Comparison of ENCODE assay signal across 9 mouse cellular contexts in the genomic region with DNA sequence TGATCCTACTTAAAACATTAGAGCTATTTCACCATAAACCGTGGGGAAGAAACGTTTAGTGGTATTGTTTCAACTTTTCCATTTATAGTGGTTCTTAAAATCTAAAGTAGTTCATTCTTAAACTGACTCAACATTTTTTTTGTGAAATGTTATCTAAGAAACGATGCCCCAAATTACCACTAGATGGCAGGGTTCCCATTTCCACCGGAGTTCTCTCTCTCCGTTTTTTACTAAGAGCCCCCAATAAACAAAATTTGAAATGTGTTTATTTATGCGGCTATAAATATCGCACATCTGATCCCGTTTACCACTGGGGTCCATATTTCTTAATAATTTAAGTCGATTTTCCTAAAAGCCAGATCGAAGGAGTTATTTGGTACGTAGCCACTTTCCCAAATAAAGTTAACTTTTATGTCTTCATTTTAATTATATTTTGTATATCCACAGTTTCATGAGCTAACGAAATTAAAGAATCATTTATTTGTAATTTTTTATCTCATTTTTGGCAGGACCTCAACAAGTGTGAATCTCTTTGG.
A peak's percentile ranks its signal among the peaks of the same experiment; 100 is the strongest.
DNase-seq lines count a peak whose midpoint lies in the region; ATAC-seq and TF ChIP-seq lines count a peak whose summit lies in the region.
"Had no signal": no experiment of that assay in that cellular context is flagged by ENCODE, and none has a peak within 500 bp of the region (broad histone marks: within the 10 kb centered on the region; RNA-seq: fewer than 3 reads in every experiment).

No protein-coding gene starts in this region.

- no peaks in the 10 kb centered on the region for H3K9me3 ChIP-seq in limb, embryonic 14.5 days (ENCODE audit: control insufficient read depth, low read length)
- H3K9me3 ChIP-seq: neural tube, embryonic 12.5 days had no signal

- DNase-seq in cerebellum, adult 18-20 months, result peak; percentile 4 to 7
- DNase-seq in cerebellum, adult 11 months, result no peak
- peak; percentile 19 for DNase-seq in liver, adult 2 months (ENCODE audit: extremely low read depth, low read depth, low spot score)
- no peak for DNase-seq in liver
- peak; percentile 26 for DNase-seq in c-Kit-positive CD71-positive TER-119-positive erythroid progenitor cells, embryonic 14.5 days (ENCODE audit: low spot score)
- DNase-seq in limb, embryonic 14.5 days (ENCODE audit: low spot score), result peak; percentile 77
- DNase-seq in adrenal gland, adult 8-10 months, result no peak

- no peak for TF ChIP-seq POLR2A in liver, adult 2 months (IDR thresholded peaks at IDR 0.05; ENCODE audit: extremely low read depth, insufficient read depth, low read length)
- no peak for TF ChIP-seq POLR2A in limb, embryonic 14.5 days (IDR thresholded peaks at IDR 0.05; ENCODE audit: borderline replicate concordance, extremely low read depth, insufficient read depth, insufficient read length)

- no peaks in the 10 kb centered on the region for H3K36me3 ChIP-seq in liver, adult 2 months (ENCODE audit: control insufficient read depth, insufficient read depth, low read length)
- no peaks in the 10 kb centered on the region for H3K36me3 ChIP-seq in limb, embryonic 14.5 days (ENCODE audit: control insufficient read depth, insufficient read depth, low read length)
- H3K36me3 ChIP-seq: neural tube, embryonic 12.5 days had no signal

- H3K27me3 ChIP-seq in liver, adult 2 months (ENCODE audit: control insufficient read depth, insufficient read depth, low read length), result no peaks in the 10 kb centered on the region
- no peaks in the 10 kb centered on the region for H3K27me3 ChIP-seq in limb, embryonic 14.5 days (ENCODE audit: control insufficient read depth, insufficient read depth, low read length)
- H3K27me3 ChIP-seq: neural tube, embryonic 12.5 days had no signal

- H3K79me2 ChIP-seq in liver, adult 2 months (ENCODE audit: control insufficient read depth, insufficient read depth, low read length), result no peaks in the 10 kb centered on the region

- H3K4me2 ChIP-seq in limb, embryonic 14.5 days (replicated peaks; ENCODE audit: low read depth, low read length, severe bottlenecking), result peak overlapping the region; percentile 31; the same call in 1 of the 2 replicates
- H3K4me2 ChIP-seq: neural tube, embryonic 12.5 days had no signal

- WGBS in liver, adult 2 months, result 14% methylated on average over 12 of the region's 12 CpGs
- WGBS in limb, embryonic 14.5 days, result 9% methylated on average over 12 of the region's 12 CpGs

- no peak overlapping the region for H3K4me3 ChIP-seq in liver, adult 2 months (ENCODE audit: insufficient read depth, low read depth, low read length)
- H3K4me3 ChIP-seq in limb, embryonic 14.5 days (replicated peaks; ENCODE audit: low read length), result no peak overlapping the region
- H3K4me3 ChIP-seq: neural tube, embryonic 12.5 days had no signal

- TF ChIP-seq CTCF in liver, adult 2 months (IDR thresholded peaks at IDR 0.05; ENCODE audit: low read depth, low read length), result no peak

- no peaks in the 10 kb centered on the region for H3K4me1 ChIP-seq in liver, adult 2 months (ENCODE audit: control insufficient read depth, insufficient read depth, low read length)
- peaks cover 4% of the 10 kb centered on the region; the same call in 1 of the 2 replicates for H3K4me1 ChIP-seq in limb, embryonic 14.5 days (ENCODE audit: control insufficient read depth, insufficient read depth, low read length)

- ATAC-seq in limb, embryonic 14.5 days (ENCODE audit: low FRiP score, low read depth), result no peak
- ATAC-seq in erythroid progenitor cell, adult 5-6 weeks (replicated peaks; ENCODE audit: low FRiP score, poor library complexity, severe bottlenecking), result no peak

- H3K27ac ChIP-seq in liver, adult 2 months (replicated peaks; ENCODE audit: insufficient read depth, low read depth, low read length), result no peak overlapping the region
- H3K27ac ChIP-seq in limb, embryonic 14.5 days (replicated peaks; ENCODE audit: low read depth, low read length), result no peak overlapping the region
- H3K27ac ChIP-seq: neural tube, embryonic 12.5 days had no signal

- no peak overlapping the region for H3K9ac ChIP-seq in liver, adult 2 months (ENCODE audit: low read depth, low read length)
- H3K9ac ChIP-seq in limb, embryonic 14.5 days (ENCODE audit: low read depth, low read length, severe bottlenecking), result no peak overlapping the region
- H3K9ac ChIP-seq: neural tube, embryonic 12.5 days had no signal

Comparison
In these comparisons a context has a peak if more than half of its experiments do, and no peak if none do; other contexts are left out.
1. DNase-seq: peak in cerebellum, adult 18-20 months (2 of 2), liver, adult 2 months (single experiment), c-Kit-positive CD71-positive TER-119-positive erythroid progenitor cells, embryonic 14.5 days (single experiment) and limb, embryonic 14.5 days (single experiment); none in cerebellum, adult 11 months (single experiment), liver (single experiment) and adrenal gland, adult 8-10 months (single experiment).